Mouse (Mus musculus): ENCODE data around the gene Sec24a. TPM values are rescaled to one million over a fixed set of nuclear protein-coding genes. Genes with fewer than 3 reads are reported as not detected.

The Sec24a gene
- polyA plus RNA-seq, 1 experiment from 2014 or later, result 8.4 TPM

GRCm38 (mm10) chr11:51648566-51648965 is 114.9 kb downstream of the Sec24a start:
- Histone ChIP-seq H3K36me3 (ENCODE audit: control insufficient read depth, insufficient read depth, low read length) (no peaks in the 10 kb centered on the region; the same call in 1 of the 2 replicates), H3K4me3 (ENCODE audit: low read depth, low read length) (no peak overlapping the region), H3K4me2 (replicated peaks; ENCODE audit: low read depth) (peak overlapping the region; percentile 97; the same call in 1 of the 2 replicates), H3K4me1 (replicated peaks; ENCODE audit: control insufficient read depth, insufficient read depth) (peaks cover 3% of the 10 kb centered on the region; the same call in 1 of the 2 replicates), H3K9me3 (ENCODE audit: control insufficient read depth, low read length) (no peaks in the 10 kb centered on the region), H3K27me3 (ENCODE audit: control insufficient read depth, insufficient read depth, low read length) (no peaks in the 10 kb centered on the region), H3K27ac (replicated peaks) (0 out of 2 replicates have a peak overlapping the region, but pooled peaks have one; percentile 18), H3K9ac (ENCODE audit: low read length) (0 out of 2 replicates have a peak overlapping the region, but pooled peaks have one; percentile 27)
- 24% methylated on average over 3 of the region's 3 CpGs for WGBS
- TF ChIP-seq EP300 (optimal IDR thresholded peaks at IDR 0.05), result no peak
- no peak for TF ChIP-seq CTCF (IDR thresholded peaks at IDR 0.05; ENCODE audit: low read depth)
- DNase-seq (ENCODE audit: low spot score), result no peak
- no peak for ATAC-seq (ENCODE audit: low FRiP score, low TSS enrichment)

GRCm38 (mm10) chr11:51646751-51647667 is 116.4 kb downstream of the Sec24a start:
- peak overlapping the region; percentile 11; the same call in 1 of the 2 replicates for H3K4me2 ChIP-seq (replicated peaks; ENCODE audit: low read depth)
- ATAC-seq (ENCODE audit: low FRiP score, low TSS enrichment), result 0 out of 2 replicates have a peak, but pooled peaks have one; percentile 18

GRCm38 (mm10) chr11:51646245-51646644 is 117.2 kb downstream of the Sec24a start:
- H3K4me1 ChIP-seq (replicated peaks; ENCODE audit: control insufficient read depth, insufficient read depth), result peaks cover 3% of the 10 kb centered on the region; the same call in 1 of the 2 replicates

More at GRCm38 (mm10) chr11:51646751-51647667, 116.4 kb downstream of the Sec24a start:
- Histone ChIP-seq H3K4me3 (ENCODE audit: low read depth, low read length) (no peak overlapping the region), H3K4me1 (replicated peaks; ENCODE audit: control insufficient read depth, insufficient read depth) (peaks cover 3% of the 10 kb centered on the region; the same call in 1 of the 2 replicates), H3K9ac (ENCODE audit: low read length) (no peak overlapping the region), H3K27me3 (ENCODE audit: control insufficient read depth, insufficient read depth, low read length) (no peaks in the 10 kb centered on the region), H3K36me3 (ENCODE audit: control insufficient read depth, insufficient read depth, low read length) (no peaks in the 10 kb centered on the region; the same call in 1 of the 2 replicates), H3K27ac (replicated peaks) (peak overlapping the region; percentile 63), H3K9me3 (ENCODE audit: control insufficient read depth, low read length) (no peaks in the 10 kb centered on the region)
- DNase-seq (ENCODE audit: low spot score), result peak; percentile 49
- TF ChIP-seq CTCF (IDR thresholded peaks at IDR 0.05; ENCODE audit: low read depth) (no peak), EP300 (optimal IDR thresholded peaks at IDR 0.05) (no peak)
- WGBS, result 65% methylated on average over 15 of the region's 15 CpGs

GRCm38 (mm10) chr11:51645293-51645692 is 118.1 kb downstream of the Sec24a start:
- H3K9ac ChIP-seq (ENCODE audit: low read length), result no peak overlapping the region
- no peaks in the 10 kb centered on the region for H3K9me3 ChIP-seq (ENCODE audit: control insufficient read depth, low read length)
- H3K36me3 ChIP-seq (ENCODE audit: control insufficient read depth, insufficient read depth, low read length), result no peaks in the 10 kb centered on the region; the same call in 1 of the 2 replicates
- no peak overlapping the region for H3K4me3 ChIP-seq (ENCODE audit: low read depth, low read length)
- no peak for TF ChIP-seq CTCF (IDR thresholded peaks at IDR 0.05; ENCODE audit: low read depth)
- TF ChIP-seq EP300 (optimal IDR thresholded peaks at IDR 0.05), result no peak
- no peaks in the 10 kb centered on the region for H3K27me3 ChIP-seq (ENCODE audit: control insufficient read depth, insufficient read depth, low read length)
- H3K4me2 ChIP-seq (replicated peaks; ENCODE audit: low read depth), result no peak overlapping the region
- DNase-seq (ENCODE audit: low spot score) (no peak), ATAC-seq (ENCODE audit: low FRiP score, low TSS enrichment) (no peak)
- H3K4me1 ChIP-seq (replicated peaks; ENCODE audit: control insufficient read depth, insufficient read depth), result peaks cover 3% of the 10 kb centered on the region; the same call in 1 of the 2 replicates
- H3K27ac ChIP-seq (replicated peaks), result no peak overlapping the region
- 68% methylated on average over 13 of the region's 13 CpGs for WGBS

More at GRCm38 (mm10) chr11:51646245-51646644, 117.2 kb downstream of the Sec24a start:
- no peaks in the 10 kb centered on the region; the same call in 1 of the 2 replicates for H3K36me3 ChIP-seq (ENCODE audit: control insufficient read depth, insufficient read depth, low read length)
- no peak for DNase-seq (ENCODE audit: low spot score)
- no peak overlapping the region for H3K27ac ChIP-seq (replicated peaks)
- H3K4me3 ChIP-seq (ENCODE audit: low read depth, low read length), result no peak overlapping the region
- 76% methylated on average over 7 of the region's 7 CpGs for WGBS
- no peaks in the 10 kb centered on the region for H3K9me3 ChIP-seq (ENCODE audit: control insufficient read depth, low read length)
- H3K9ac ChIP-seq (ENCODE audit: low read length), result no peak overlapping the region
- TF ChIP-seq CTCF (IDR thresholded peaks at IDR 0.05; ENCODE audit: low read depth), result no peak
- TF ChIP-seq EP300 (optimal IDR thresholded peaks at IDR 0.05), result no peak
- no peak overlapping the region for H3K4me2 ChIP-seq (replicated peaks; ENCODE audit: low read depth)
- no peaks in the 10 kb centered on the region for H3K27me3 ChIP-seq (ENCODE audit: control insufficient read depth, insufficient read depth, low read length)
- ATAC-seq (ENCODE audit: low FRiP score, low TSS enrichment), result no peak

- no peak for TF ChIP-seq CTCF (IDR thresholded peaks at IDR 0.05; ENCODE audit: low read depth)
- TF ChIP-seq EP300 (optimal IDR thresholded peaks at IDR 0.05), result no peak
- H3K4me3 ChIP-seq (ENCODE audit: low read depth, low read length), result no peak overlapping the region
- no peak overlapping the region for H3K27ac ChIP-seq (replicated peaks)
- H3K36me3 ChIP-seq (ENCODE audit: control insufficient read depth, insufficient read depth, low read length), result no peaks in the 10 kb centered on the region; the same call in 1 of the 2 replicates
- H3K9me3 ChIP-seq (ENCODE audit: control insufficient read depth, low read length), result no peaks in the 10 kb centered on the region
- WGBS, result 88% methylated on average over 16 of the region's 16 CpGs
- no peak overlapping the region for H3K4me2 ChIP-seq (replicated peaks; ENCODE audit: low read depth)
- H3K9ac ChIP-seq (ENCODE audit: low read length), result no peak overlapping the region
- DNase-seq (ENCODE audit: low spot score) (no peak), ATAC-seq (ENCODE audit: low FRiP score, low TSS enrichment) (no peak)
- H3K4me1 ChIP-seq (replicated peaks; ENCODE audit: control insufficient read depth, insufficient read depth), result no peaks in the 10 kb centered on the region
- no peaks in the 10 kb centered on the region for H3K27me3 ChIP-seq (ENCODE audit: control insufficient read depth, insufficient read depth, low read length)
These were observed 119.2 kb downstream of the Sec24a start for GRCm38 (mm10) chr11:51644217-51644616.

All from stomach, postnatal 0 days (tissue).